Mouse (Mus musculus): ENCODE data around the gene Gm3448. TPM values are rescaled to one million over a fixed set of nuclear protein-coding genes. Genes with fewer than 3 reads are reported as not detected.

Gm3448 gene
- polyA plus RNA-seq, 1 experiment = 3.4 TPM

- WGBS = 31% methylated on average over 2 of the region's 2 CpGs
- H3K27ac ChIP-seq (ENCODE audit: insufficient read depth, low read length) = no peak overlapping the region
- H3K4me1 ChIP-seq (ENCODE audit: control insufficient read depth, insufficient read depth, low read length) = peaks cover 9% of the 10 kb centered on the region
- no peak overlapping the region for H3K4me3 ChIP-seq (replicated peaks; ENCODE audit: insufficient read depth, low read depth, low read length)
- DNase-seq = peak in 1 of 2 experiments; percentile 17
- H3K27me3 ChIP-seq (ENCODE audit: control insufficient read depth, insufficient read depth, low read length) = no peaks in the 10 kb centered on the region
- TF ChIP-seq POLR2A (IDR thresholded peaks at IDR 0.05; ENCODE audit: borderline replicate concordance, insufficient read depth, low read length) (no peak), CTCF (IDR thresholded peaks at IDR 0.05; ENCODE audit: borderline replicate concordance, insufficient read depth, low read depth, low read length) (no peak)
Observed at GRCm38 (mm10) chr17:15069124-15069523, 27.8 kb upstream of the Gm3448 start.

- WGBS = 47% methylated on average over 8 of the region's 8 CpGs
- H3K27me3 ChIP-seq (ENCODE audit: control insufficient read depth, insufficient read depth, low read length) = no peaks in the 10 kb centered on the region
- H3K4me3 ChIP-seq (replicated peaks; ENCODE audit: insufficient read depth, low read depth, low read length) = no peak overlapping the region
- no peak for TF ChIP-seq CTCF (IDR thresholded peaks at IDR 0.05; ENCODE audit: borderline replicate concordance, insufficient read depth, low read depth, low read length)
- TF ChIP-seq POLR2A (IDR thresholded peaks at IDR 0.05; ENCODE audit: borderline replicate concordance, insufficient read depth, low read length) = no peak
- H3K27ac ChIP-seq (ENCODE audit: insufficient read depth, low read length) = no peak overlapping the region
- peaks cover 9% of the 10 kb centered on the region for H3K4me1 ChIP-seq (ENCODE audit: control insufficient read depth, insufficient read depth, low read length)
- DNase-seq = no peak
Observed at GRCm38 (mm10) chr17:15068040-15068792, 26.9 kb upstream of the Gm3448 start.

GRCm38 (mm10) chr17:15066911-15067310 is 25.6 kb upstream of the Gm3448 start:
- no peak for DNase-seq
- Histone ChIP-seq H3K27me3 (ENCODE audit: control insufficient read depth, insufficient read depth, low read length) (no peaks in the 10 kb centered on the region), H3K4me3 (replicated peaks; ENCODE audit: insufficient read depth, low read depth, low read length) (no peak overlapping the region), H3K4me1 (ENCODE audit: control insufficient read depth, insufficient read depth, low read length) (peaks cover 9% of the 10 kb centered on the region), H3K27ac (ENCODE audit: insufficient read depth, low read length) (no peak overlapping the region)
- 80% methylated on average over 1 of the region's 1 CpGs for WGBS
- TF ChIP-seq CTCF (IDR thresholded peaks at IDR 0.05; ENCODE audit: borderline replicate concordance, insufficient read depth, low read depth, low read length) = no peak
- TF ChIP-seq POLR2A (IDR thresholded peaks at IDR 0.05; ENCODE audit: borderline replicate concordance, insufficient read depth, low read length) = no peak

GRCm38 (mm10) chr17:15066066-15066465 is 24.7 kb upstream of the Gm3448 start:
- DNase-seq = no peak
- Histone ChIP-seq H3K4me1 (ENCODE audit: control insufficient read depth, insufficient read depth, low read length) (peaks cover 9% of the 10 kb centered on the region), H3K27me3 (ENCODE audit: control insufficient read depth, insufficient read depth, low read length) (no peaks in the 10 kb centered on the region), H3K4me3 (replicated peaks; ENCODE audit: insufficient read depth, low read depth, low read length) (no peak overlapping the region), H3K27ac (ENCODE audit: insufficient read depth, low read length) (no peak overlapping the region)
- TF ChIP-seq POLR2A (IDR thresholded peaks at IDR 0.05; ENCODE audit: borderline replicate concordance, insufficient read depth, low read length) (no peak), CTCF (IDR thresholded peaks at IDR 0.05; ENCODE audit: borderline replicate concordance, insufficient read depth, low read depth, low read length) (no peak)
- 70% methylated on average over 6 of the region's 6 CpGs for WGBS

GRCm38 (mm10) chr17:15065391-15066024 is 24.2 kb upstream of the Gm3448 start:
- TF ChIP-seq CTCF (IDR thresholded peaks at IDR 0.05; ENCODE audit: borderline replicate concordance, insufficient read depth, low read depth, low read length) = peak; percentile 71
- no peak for TF ChIP-seq POLR2A (IDR thresholded peaks at IDR 0.05; ENCODE audit: borderline replicate concordance, insufficient read depth, low read length)
- Histone ChIP-seq H3K27me3 (ENCODE audit: control insufficient read depth, insufficient read depth, low read length) (no peaks in the 10 kb centered on the region), H3K27ac (ENCODE audit: insufficient read depth, low read length) (no peak overlapping the region), H3K4me1 (ENCODE audit: control insufficient read depth, insufficient read depth, low read length) (peaks cover 9% of the 10 kb centered on the region), H3K4me3 (replicated peaks; ENCODE audit: insufficient read depth, low read depth, low read length) (no peak overlapping the region)
- 43% methylated on average over 13 of the region's 13 CpGs for WGBS
- peak; percentile 58 to 63 for DNase-seq

GRCm38 (mm10) chr17:15060356-15060755 is 19.0 kb upstream of the Gm3448 start:
- H3K4me1 ChIP-seq (ENCODE audit: control insufficient read depth, insufficient read depth, low read length) = no peaks in the 10 kb centered on the region
- no peak overlapping the region for H3K27ac ChIP-seq (ENCODE audit: insufficient read depth, low read length)
- WGBS = 87% methylated on average over 6 of the region's 6 CpGs
- DNase-seq = no peak
- TF ChIP-seq CTCF (IDR thresholded peaks at IDR 0.05; ENCODE audit: borderline replicate concordance, insufficient read depth, low read depth, low read length) = no peak
- TF ChIP-seq POLR2A (IDR thresholded peaks at IDR 0.05; ENCODE audit: borderline replicate concordance, insufficient read depth, low read length) = no peak
- H3K4me3 ChIP-seq (replicated peaks; ENCODE audit: insufficient read depth, low read depth, low read length) = no peak overlapping the region
- H3K27me3 ChIP-seq (ENCODE audit: control insufficient read depth, insufficient read depth, low read length) = no peaks in the 10 kb centered on the region

- Histone ChIP-seq H3K27me3 (ENCODE audit: control insufficient read depth, insufficient read depth, low read length) (no peaks in the 10 kb centered on the region), H3K4me3 (replicated peaks; ENCODE audit: insufficient read depth, low read depth, low read length) (no peak overlapping the region), H3K4me1 (ENCODE audit: control insufficient read depth, insufficient read depth, low read length) (no peaks in the 10 kb centered on the region), H3K27ac (ENCODE audit: insufficient read depth, low read length) (no peak overlapping the region)
- no peak for TF ChIP-seq CTCF (IDR thresholded peaks at IDR 0.05; ENCODE audit: borderline replicate concordance, insufficient read depth, low read depth, low read length)
- DNase-seq = no peak
- WGBS = 91% methylated on average over 14 of the region's 14 CpGs
Observed at GRCm38 (mm10) chr17:15059646-15060045, 18.3 kb upstream of the Gm3448 start.

- WGBS = 62% methylated on average over 5 of the region's 5 CpGs
- H3K4me1 ChIP-seq (ENCODE audit: control insufficient read depth, insufficient read depth, low read length) = no peaks in the 10 kb centered on the region
- no peak for TF ChIP-seq CTCF (IDR thresholded peaks at IDR 0.05; ENCODE audit: borderline replicate concordance, insufficient read depth, low read depth, low read length)
- no peak overlapping the region for H3K4me3 ChIP-seq (replicated peaks; ENCODE audit: insufficient read depth, low read depth, low read length)
- no peak overlapping the region for H3K27ac ChIP-seq (ENCODE audit: insufficient read depth, low read length)
- no peaks in the 10 kb centered on the region for H3K27me3 ChIP-seq (ENCODE audit: control insufficient read depth, insufficient read depth, low read length)
- no peak for DNase-seq
Observed at GRCm38 (mm10) chr17:15058161-15058591, 16.8 kb upstream of the Gm3448 start.
